Mouse (Mus musculus) ES-Bruce4 (cell line): ENCODE results near the gene 6030468B19Rik.

ENCODE experiments used
- CTCF ChIP-seq: IDR thresholded peaks from one replicate; pipeline ENCODE4 v1.8.1; 2011; ENCODE audit warnings: low read depth, low read length
- EP300 ChIP-seq: IDR thresholded peaks from 2 replicates; pipeline ENCODE4 v1.6.1; 2011; ENCODE audit warnings: low read depth, low read length; ENCODE audit not compliant: insufficient read depth
- POLR2A ChIP-seq: IDR thresholded peaks from one replicate; pipeline ENCODE4 v1.8.1; 2011; ENCODE audit warnings: low read length; ENCODE audit not compliant: insufficient read depth

GRCm38 (mm10) chr11:117790286-117790685, 7.2 kb upstream of the 6030468B19Rik start:
- TF ChIP-seq CTCF (peak; percentile 86), POLR2A (no peak), EP300 (0 out of 2 replicates have a peak, but pooled peaks have one; percentile 7)
